Mouse (Mus musculus) monocyte, adult 2 months (primary cell): ENCODE results near the gene Olfr304.
"Not testable (repeated sequence)": the region's sequence is repeated elsewhere in the genome, so short reads cannot be mapped to it uniquely, and the experiment has no call there.

Experiments
- DNase-seq, 2 experiments: peaks; one replicate each; pipeline ENCODE4 v3.0.0; 2022; ENCODE audit warnings: low spot score in 2 of 2, low read depth in 1 of 2

Olfr304 gene

GRCm38 (mm10) chr7:86386558-86386957, at the start of gene Olfr304:
Olfr304 (minus strand) TSS chr7:86386658.
- no peak for DNase-seq

- DNase-seq = no peak
These were observed 17.1 kb upstream of the Olfr304 start, which contains the start of gene Olfr301 for GRCm38 (mm10) chr7:86403546-86403945. Olfr301 (plus strand) TSS chr7:86403846.

GRCm38 (mm10) chr7:86397689-86398088, 11.2 kb upstream of the Olfr304 start, which contains the start of gene Olfr303:
Olfr303 (minus strand) TSS chr7:86397789.
- no peak for DNase-seq

- DNase-seq = no peak
These were observed 689 bp downstream of the Olfr304 start for GRCm38 (mm10) chr7:86385769-86386168.

GRCm38 (mm10) chr7:86366828-86367227, 19.6 kb downstream of the Olfr304 start, which contains the start of gene Olfr305:
Olfr305 (minus strand) TSS chr7:86366928.
- no peak for DNase-seq

GRCm38 (mm10) chr7:86346296-86346695, 40.2 kb downstream of the Olfr304 start:
- not testable (repeated sequence) for DNase-seq

GRCm38 (mm10) chr7:86344253-86344652, 42.2 kb downstream of the Olfr304 start:
- DNase-seq = no peak

GRCm38 (mm10) chr7:86342881-86343565, 43.4 kb downstream of the Olfr304 start:
- DNase-seq = no peak

GRCm38 (mm10) chr7:86337486-86337885, 49.0 kb downstream of the Olfr304 start, which contains the start of gene Olfr307:
Olfr307 (minus strand) TSS chr7:86337586.
- no peak for DNase-seq
